Mouse (Mus musculus) kidney, postnatal 36 days (tissue): ENCODE results near the gene Snapc4.

ENCODE experiments used
- DNase-seq, 2 experiments: peaks; one replicate each; pipeline ENCODE4 v3.0.0; 2021 to 2022; ENCODE audit warnings: mixed read lengths in 2 of 2

Snapc4 gene

GRCm38 (mm10) chr2:26372396-26372795 is 8.1 kb downstream of the Snapc4 start:
- DNase-seq: no peak

DNA sequence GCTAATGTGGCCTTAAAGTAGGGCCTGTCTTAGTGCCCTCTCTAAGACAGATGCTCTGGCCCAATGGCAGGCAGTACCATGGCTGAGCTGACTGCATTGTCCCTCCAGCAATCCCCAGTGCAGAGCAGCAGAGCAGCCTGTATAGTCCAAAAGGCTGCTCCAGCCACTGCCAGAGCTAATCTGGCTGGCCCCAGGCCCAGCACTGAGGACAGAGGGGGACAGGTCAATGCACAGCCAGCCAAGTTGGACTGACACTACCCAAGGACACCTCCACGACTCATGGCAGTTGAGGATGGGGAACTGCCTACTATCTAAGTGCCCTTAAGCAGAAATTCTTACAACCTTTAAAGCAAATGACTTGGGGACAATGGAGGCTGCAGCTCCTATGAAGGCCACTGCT is 11.9 kb downstream of the Snapc4 start:
- no peak for DNase-seq

DNA sequence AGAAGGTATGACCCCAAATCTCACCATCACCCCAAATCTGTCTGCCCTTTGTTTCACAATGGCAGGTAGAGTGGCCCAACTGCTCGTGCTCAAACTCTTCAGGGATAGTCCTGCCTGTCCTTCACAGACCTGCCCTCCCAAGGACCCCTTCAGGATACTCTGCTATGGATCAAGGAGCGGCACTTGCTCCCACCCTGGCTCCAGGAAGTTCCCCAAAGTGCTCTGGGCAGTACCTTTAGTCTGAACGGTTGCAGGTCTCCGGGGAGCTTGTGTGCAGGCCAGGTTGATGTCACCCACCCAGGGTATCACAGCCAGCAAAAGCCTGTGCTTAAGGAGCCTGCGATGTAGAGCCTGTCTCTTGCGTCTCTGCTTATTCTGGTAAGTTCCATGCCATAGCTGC is 12.5 kb downstream of the Snapc4 start:
- no peak for DNase-seq

DNA sequence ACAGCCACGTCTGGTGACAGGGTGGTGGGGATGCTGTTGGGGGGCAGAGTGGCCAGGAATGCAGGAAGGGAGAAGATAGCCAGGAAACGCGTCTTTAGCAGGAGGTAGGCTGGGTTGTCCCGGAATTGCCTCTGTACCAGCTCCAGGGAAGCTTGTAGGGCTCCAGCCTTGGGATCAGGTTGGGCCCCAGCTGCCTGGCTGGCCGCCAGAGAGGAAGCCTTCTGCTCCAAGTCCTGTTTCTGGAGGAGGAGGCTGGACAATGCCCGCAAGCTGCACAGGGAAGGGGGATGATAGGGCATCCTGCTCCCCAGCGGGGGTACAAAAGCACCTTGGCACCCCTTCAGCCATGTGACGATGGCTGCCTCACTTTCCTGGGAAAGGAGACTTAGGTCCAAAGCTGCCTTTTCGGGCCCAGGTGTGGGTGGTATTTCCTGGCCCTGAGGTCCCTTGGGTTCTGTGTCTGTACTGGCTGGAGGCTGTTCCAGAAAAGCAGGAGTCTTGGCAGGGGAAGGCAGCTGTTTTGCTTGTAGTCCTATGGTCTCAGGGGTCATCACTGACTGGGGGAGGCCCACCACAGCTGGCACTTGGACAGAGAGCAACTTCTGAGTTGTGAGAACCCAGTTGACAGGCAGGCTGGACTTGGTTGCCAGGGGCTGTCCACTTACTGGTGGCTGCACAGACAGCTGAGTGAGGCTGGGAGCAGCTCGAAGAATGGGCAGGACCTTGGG is 15.6 kb downstream of the Snapc4 start:
- DNase-seq: peak; percentile 66 to 87

DNA sequence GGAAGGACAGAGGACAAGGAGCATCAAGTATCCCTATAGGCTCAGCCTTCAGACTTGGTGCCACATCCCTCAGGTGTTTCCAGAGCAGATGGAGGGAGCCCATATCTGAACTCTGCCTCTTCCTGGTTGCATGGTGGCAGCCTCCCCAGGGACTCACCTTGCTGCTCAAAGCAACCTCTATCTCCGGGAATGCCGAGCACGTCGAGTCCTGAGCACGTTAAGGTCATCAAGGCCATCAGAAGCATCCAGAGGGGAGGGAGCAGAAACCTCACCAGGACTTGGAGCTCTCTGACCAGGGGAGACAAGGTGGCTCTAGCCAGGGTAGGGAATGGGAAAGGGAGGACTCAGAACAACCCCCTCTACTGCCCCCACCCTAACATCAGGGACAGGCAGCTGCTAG is 17.0 kb downstream of the Snapc4 start:
- no peak for DNase-seq

DNA sequence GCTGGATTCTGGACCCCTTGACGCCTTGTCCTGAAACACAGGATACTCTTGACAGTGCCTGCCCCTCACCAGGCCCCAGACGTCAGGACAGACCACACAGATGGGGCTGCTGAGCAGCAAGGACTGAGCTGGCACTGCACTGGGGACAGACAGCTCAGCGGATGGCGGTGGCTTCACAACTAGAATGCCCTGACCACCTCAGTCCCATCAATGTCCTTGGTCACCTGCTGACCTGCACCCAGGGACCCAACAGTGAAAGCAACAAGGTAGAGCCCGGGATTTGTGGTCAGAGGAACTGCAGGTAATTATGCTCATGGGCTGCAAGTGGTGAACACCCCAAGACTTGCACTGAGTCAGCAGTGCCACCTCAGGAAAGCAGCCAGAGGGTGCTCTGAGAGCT is 17.5 kb downstream of the Snapc4 start:
- no peak for DNase-seq

- DNase-seq: no peak
Measured at GRCm38 (mm10) chr2:26360772-26361171, 19.7 kb downstream of the Snapc4 start, which contains the start of gene Card9. Gene Card9 (minus strand): TSS chr2:26360918.

DNA sequence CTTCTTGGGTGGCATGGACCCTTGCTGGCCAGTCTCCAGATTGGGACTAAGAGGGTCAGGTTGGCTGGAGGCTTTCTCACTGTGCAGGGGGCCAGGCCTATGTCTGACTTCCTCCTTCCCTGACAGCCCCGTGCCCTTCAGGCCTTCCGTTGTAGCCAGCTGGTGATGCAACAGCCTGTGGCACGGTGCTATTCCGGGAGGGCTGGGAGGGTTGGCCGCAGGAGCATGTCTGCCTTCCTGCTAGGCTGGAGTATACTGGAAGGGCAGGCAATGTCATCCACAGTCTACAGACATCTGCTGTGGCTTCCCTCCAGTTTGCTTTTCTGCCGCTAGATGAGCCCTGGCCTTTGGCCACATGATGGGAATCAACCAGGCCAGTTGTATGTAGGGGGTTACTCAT is 20.5 kb downstream of the Snapc4 start:
- no peak for DNase-seq

DNA sequence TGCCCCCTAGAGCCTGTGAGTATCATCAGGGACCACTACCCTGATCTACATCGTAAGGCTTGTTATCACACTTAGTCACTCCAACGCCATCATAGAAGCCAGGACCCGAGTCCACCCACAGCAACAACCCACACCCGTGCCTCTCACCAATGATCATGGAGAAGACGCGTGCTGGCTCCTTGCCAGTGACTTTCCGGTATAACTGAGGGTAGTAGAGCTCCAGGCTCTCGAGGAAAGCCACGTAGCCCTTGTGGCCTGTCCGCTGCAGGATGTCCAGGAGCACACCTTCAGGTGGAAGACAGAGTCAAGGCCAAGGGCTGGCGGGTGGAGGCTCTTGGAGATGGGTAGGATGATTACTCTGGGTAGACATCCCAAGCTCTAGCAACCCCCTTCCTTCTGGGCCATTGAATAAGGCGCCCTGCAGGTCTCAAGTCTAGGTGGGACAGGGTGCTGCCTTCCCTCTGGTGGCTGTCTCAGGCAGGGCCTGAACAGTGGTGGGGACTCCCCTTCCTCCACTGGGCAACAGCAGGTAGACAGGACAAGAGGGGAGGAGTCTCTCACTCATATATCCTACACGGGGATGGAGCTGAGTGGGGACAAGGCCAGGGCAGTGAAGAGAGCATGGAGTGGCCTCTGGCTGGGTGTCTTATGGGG is 21.7 kb downstream of the Snapc4 start:
- no peak for DNase-seq

DNA sequence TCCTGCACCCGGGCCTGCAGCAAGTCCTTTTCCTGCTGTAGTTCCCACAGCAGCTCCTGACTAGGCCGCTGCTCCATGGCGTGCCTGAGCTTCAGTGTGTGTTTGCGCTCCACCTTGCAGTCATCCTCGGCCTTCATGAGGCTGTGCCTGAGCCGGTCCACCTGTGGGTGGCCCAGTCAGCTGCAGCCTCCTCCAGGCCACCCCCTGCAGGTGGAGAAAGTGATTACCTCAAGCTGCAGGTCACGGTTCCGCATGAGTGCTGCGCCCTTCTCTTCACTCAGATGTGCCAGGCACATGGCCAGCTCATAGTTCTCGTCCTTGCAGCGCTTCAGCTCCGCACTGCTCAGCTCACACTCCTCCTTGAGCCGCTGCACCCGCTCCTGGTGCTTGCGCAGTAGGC is 23.0 kb downstream of the Snapc4 start:
- peak; percentile 85 to 92 for DNase-seq

- DNase-seq: no peak
Measured at GRCm38 (mm10) chr2:26356678-26357077, 23.8 kb downstream of the Snapc4 start.

DNA sequence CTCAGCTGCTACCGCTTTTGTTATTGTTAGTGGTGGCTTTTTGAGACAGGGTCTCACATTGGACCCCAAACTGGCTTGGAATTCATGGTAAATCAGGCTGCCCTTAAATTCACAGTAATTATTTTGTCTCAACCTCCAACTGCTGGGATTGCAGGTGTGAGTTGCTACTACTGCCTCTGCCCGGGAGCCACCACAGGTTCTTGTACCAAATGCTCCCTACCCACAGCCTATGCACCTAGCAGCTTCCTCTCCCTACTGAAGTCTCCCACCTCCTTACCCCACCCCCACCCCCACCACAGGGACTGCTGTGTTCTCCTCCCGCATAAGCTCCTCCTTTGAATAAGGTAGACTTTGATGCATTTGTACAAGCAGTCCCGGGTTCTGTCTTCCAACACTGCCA is 24.2 kb downstream of the Snapc4 start:
- DNase-seq: no peak

DNA sequence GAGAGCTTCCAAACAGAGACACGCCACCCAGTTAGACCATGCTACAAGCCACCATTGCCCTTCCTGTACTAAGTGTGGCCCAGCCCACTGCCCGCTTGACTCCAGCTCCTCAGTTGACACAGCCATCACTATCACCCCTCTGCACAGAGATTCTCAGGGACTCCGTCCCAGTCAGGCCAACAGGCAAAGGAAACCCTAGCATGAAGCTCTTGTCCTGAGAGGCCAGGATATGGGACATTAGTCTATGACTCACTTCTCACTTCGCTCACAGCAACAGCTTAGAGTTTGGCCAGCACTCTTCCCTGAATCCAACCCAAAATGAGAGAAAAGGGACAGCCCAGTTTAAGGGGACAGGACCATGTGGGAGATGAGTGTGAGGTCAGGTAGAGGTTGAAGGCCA is 26.1 kb downstream of the Snapc4 start:
- DNase-seq: no peak

DNA sequence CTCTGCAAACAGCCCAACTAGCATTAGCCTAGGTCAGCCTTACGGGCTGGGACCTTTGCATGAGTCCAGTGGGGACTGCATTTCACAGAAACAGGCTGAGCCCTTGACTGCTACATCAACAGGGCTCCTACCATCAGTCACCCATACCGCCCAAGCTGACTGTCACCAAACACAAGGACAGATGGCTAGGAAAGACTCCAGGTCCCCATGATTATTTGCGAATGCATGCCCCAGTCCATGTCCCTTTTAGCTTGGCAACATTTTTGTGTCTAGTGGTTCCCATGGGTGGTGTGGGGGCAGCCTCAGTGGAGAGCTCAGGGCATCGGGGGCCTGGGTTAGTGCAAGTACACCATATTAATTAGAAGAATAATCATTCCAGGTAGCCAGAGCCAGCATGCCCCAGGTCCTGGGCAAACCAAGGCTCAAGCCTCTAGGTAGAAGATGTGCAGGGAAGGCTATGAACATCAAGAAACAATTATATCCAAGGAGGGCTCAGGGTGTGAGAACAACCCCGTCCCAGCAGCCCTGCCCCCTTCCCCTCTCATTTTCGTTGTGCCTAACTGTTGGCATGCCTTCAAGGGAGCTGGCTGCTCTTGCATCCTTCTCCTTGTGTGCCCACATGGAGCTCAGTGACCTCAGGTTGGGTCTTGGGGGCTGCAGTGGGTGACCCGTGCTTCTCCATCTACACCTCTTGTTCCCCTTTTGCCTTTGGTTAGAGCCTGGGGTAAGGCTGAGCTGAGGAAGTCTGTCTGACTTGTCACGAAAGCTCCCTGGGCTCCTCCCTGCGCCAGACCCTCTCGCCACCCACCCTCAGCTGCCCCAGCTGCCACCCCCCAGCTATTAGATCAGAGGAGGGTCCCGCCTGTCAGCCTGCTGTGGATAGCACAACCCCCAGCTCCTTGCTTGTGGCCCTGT is 27.1 kb downstream of the Snapc4 start:
- no peak for DNase-seq

DNA sequence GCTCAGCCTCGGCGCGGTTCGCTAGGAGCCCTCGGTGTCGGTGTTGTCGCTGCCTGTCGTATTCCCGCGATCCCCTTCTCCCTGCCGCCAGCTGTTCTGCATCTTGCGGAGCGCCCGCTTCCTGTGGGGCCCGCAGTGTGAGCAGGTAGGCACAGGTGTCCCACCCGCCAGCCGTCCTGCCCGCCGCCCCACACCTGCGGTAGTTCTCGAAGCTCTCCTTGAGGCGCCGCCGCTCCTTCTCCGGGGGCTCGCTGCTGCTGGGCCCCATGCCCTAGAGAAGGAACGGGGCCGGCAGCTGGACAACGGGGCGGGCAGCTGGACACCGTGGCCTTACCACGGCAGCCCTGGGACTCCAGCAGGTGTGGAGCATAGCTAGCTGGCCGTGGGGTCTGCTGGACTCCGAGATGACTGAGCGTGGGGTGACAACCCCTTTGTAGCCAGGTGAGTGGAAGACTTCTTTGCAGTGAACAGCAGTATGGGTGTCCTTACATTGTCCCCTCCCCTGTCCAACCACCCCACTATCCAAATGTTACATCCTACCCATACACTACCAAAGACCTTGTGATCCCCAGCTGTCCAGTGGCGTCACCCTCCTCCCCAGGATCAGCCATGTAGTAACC is 28.1 kb downstream of the Snapc4 start:
- no peak for DNase-seq

DNA sequence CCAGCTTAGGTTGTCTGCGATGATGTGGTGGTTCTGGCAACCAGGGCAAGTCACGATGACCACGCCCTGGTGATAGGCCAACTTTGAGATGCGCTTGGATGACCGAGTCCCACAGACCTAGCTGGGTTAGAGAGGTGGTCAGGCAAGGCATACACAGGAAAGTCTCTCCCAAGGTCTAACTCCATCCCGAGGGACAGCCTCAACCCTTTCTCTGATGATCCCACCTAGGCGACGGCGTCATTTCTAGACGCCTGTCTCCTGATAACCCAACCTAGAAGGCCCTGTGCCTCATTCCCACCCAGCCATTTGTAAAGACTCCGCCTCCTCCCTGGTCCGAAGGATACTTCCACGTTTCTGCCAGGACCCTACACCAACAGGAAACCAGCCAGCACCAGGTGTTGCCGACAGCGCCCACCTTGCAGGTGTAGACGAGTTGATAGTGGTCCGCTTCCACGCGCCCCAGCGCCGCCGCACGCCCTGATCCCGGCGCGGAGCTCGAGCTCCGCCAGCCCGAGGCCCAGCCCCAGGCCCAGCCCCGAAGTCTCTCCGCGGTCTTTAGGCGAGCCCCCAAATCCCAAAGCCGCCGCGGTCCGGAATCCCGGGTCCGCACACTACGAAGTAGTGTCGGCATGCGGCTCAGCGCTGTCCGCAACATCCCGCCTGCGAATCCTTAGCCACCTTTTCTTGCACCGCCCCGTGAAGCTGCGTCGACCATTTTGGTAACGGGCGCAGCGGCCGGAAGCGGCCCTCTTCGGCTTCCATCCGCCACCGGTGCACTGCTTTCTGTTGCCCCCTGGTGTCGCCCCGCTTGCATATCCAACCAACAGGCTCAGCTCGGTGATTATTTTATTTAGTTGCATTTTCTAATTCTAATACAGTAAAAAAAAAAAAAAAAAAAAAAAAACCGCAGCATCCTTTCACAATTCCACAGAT is 28.8 kb downstream of the Snapc4 start, which contains the start of gene Dnlz:
Dnlz (minus strand) TSS at position 753 of the 933 bp plus-strand sequence.
- peak; percentile 95 to 97 for DNase-seq

- peak; percentile 63 to 66 for DNase-seq
Measured at GRCm38 (mm10) chr2:26348241-26348640, 32.2 kb downstream of the Snapc4 start.

DNA sequence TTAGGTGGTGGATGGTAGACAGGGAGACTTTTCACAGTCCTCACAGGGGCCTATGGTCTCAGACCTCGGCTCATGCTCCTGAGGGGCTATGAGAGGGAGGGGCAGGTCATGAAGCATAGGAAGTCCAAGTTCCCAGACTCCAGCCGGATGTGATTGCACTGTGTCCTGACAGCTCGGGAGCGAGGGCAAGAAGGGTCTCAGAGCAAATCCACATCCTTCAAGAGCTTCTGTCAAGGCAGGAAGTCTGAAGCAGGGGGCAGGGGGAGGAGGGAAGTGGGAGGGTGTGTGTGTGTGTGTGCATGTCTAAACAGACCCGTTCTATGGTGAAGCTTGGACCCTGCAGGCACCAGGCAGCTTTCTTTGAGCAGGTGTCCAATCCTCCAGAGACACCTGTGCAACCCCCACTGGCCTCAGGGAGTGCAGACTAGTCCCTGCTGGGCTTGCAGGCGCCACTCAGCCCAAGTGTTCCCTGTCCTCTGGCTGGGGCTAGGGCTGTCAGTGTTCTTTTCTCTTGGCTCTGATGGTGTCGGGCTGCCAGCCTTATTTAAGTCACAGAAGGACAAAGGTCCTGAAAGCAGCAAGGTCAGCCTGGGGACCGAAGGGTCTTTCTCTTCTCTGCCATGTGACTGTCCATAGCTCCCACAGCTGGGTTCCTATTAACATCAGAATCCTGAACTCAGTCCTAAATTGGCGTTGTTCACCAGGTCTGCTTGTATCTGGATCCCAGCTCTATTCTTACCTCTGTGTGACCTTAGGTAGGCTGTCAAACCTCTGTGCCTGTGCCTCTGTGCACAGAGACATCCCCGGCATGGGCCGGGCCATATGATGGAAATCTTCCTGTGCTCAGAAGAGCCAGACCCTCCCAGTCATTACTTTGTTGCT is 37.6 kb downstream of the Snapc4 start:
- peak; percentile 65 to 77 for DNase-seq

DNA sequence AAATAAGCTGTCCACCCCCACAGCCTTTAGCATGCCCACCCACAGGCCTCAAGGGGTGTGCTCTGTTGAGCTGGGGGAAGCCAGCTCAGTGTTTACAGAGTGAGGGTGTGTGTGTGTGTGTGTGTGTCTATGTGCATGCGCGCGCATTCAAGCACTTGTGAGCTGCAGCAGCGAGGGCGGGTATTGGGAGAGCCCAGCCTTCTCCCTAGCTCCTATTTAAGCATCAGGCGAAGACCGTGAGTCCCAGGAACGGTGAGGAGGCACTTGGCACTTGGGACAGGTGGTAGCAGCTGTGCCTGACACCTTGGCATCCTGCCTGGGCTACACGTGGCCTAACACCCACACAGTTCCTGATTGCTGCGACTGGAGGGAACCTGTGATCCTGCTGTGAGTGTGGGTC is 38.4 kb downstream of the Snapc4 start:
- DNase-seq: peak; percentile 61 to 71

DNA sequence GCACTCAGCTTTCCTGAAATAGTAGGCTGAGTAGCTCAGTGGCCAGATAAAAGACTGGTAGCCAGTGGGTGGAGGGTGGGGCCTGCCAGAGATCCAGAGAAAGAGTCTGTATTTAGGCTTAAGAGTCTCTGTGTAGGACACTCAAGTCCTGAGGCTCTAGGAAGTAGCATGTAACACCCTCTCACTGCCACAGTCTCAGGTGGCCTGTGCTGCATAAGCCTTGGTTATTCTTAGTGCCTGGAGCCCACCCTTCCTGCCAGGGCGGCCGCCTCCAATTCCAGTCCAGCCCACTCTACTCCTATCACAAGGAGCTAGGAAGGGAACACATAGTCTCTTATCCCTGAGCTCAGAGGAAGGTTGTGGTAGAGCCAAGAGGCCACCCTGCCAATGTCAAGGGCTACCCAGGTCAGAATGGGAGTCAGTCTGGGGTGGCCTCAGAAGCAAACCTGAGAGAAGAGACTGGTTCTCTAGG is 38.9 kb downstream of the Snapc4 start:
- DNase-seq: peak; percentile 36 to 67

- peak in 1 of 2 experiments; percentile 66 for DNase-seq
Measured at GRCm38 (mm10) chr2:26339204-26339551, 41.3 kb downstream of the Snapc4 start.
